Mouse (Mus musculus) gastrocnemius, postnatal 14 days (tissue): ENCODE results near the gene Syt12. TPM values are rescaled to one million over a fixed set of nuclear protein-coding genes. Genes with fewer than 3 reads are reported as not detected.
"Not testable (repeated sequence)": the region's sequence is repeated elsewhere in the genome, so short reads cannot be mapped to it uniquely, and the experiment has no call there.

Source experiments
- DNase-seq: peaks from one replicate; pipeline ENCODE4 v3.0.0; 2021; ENCODE audit warnings: mixed read lengths
- intact Hi-C: fragments of 180-260 bp; cut with DNase I; formaldehyde crosslinking; loops from one replicate; pipeline ENCODE4 v1.15.1; 2025; ENCODE audit warnings: low total_unique reads
- total RNA-seq, 2 experiments: library from RNA; stranded (reverse); gene quantifications; 2 replicates each; pipeline ENCODE4 v1.2.3; 2021

Gene Syt12
- total RNA-seq, 2 experiments from 2014 or later: 2.1 to 5.4 TPM

DNA sequence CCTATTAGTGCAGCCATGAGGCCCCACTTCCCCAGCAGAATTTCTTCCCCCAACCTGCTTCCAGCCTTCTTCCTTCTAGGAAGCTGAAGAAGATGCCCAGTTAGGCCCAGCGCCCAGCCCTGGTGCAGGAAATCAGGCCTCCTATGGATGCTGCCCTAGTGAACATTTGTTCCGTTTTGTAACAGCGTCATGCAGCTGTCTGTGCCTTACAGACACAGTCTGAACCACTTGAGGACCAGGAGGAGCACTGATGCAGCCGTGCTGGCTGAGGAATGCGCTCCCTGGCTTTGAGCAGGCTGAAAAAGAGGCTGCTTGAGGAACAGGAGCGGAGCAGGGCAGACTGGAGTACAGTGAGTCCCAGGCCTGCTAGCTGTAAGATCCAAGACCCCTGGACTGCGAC, 17.5 kb upstream of the Syt12 start:
- no peak for DNase-seq
- intact Hi-C loops: loop anchor here (5.0 kb wide), 2 partner anchors 133 to 248 kb away; partner anchors contain the start of gene Rce1

DNA sequence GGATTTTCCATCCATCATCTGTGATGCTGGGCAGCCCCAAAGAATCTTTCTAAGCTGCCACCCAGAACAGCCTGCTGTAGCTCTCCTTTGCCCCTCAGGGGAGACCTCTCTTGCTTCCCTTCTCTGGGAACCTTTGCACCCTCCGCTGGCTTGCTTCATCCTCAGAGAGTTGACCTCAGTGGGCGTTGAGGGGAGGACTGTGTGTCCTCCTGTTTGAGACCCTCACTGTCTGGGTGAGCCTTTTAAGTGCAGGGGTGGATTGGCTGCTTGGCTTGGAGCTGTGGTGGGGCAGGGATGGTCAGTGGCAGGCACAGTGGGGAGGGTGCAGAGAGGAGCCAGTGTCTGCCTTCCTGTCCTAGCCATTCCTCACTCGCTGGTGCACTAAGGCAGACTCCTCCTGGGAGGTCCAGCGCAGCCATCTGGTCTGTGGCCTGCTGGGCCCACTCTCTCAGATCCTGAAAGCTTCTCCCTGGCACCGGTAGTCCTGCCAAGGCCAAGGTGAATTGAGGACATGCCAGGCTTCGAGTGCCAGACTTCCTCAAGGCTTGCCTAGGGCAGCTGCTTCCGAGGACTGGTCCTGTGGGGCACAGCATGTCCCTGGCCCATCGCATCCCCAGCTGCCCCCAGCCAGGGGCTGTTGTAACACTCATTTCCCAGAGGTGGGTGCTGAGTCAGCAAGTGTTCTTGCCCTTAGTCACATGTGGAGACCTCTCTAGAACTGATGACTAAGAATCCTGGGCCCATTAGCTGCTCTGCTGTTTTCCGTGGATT, 15.5 kb upstream of the Syt12 start:
- DNase-seq: peak; percentile 72
- intact Hi-C loops: no loop called here

DNA sequence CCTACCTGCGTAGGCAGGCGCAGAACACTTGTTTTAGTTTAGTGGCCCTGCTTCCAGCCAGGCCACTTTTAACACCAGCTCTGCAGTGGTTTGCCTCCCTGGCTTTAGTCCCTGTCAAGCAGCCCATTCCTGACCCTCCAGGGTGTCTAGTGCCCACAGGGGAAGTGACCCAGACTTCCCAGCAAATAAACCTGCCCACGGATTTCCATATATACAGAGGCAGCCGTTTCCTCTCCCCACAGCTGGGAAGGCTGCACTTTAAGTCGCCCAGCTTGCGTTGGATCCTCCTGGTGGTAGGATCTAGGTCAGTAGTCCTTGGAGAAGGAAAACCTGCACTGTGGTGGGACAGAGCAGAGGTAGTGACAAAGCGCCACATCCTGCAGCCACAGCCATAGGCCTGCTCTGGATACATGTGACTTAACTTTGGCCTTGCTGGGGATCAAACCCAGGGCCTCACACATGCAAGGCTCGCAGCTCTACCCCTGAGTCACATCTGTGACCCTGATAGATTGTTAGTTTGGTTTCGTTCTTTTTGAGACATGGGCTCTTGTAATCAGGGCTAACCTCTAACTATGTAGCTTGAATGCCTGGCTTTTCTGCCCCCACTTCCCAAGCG, 13.9 kb upstream of the Syt12 start:
- intact Hi-C loops: no loop called here
- DNase-seq: no peak

DNA sequence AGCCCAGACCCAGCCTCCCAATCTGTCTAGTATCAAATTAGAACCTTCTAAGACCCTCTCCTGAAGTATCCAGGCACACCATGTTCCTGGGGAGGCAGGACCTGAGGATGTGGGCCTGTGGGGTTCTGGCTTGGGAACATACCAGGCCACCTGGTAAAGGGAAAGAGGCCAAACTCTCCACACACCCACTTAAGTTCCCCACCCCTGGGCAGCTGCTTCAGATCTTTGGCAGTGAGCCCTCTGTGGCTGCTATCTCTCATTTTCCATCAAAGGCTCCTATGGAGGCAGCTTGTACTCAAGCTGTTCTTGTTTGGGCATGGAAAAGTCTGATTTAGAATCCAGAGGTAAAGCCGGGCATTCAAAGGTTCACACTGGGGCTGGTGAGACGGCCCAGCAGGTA, 10.6 kb upstream of the Syt12 start:
- intact Hi-C loops: no loop called here
- DNase-seq: no peak

DNA sequence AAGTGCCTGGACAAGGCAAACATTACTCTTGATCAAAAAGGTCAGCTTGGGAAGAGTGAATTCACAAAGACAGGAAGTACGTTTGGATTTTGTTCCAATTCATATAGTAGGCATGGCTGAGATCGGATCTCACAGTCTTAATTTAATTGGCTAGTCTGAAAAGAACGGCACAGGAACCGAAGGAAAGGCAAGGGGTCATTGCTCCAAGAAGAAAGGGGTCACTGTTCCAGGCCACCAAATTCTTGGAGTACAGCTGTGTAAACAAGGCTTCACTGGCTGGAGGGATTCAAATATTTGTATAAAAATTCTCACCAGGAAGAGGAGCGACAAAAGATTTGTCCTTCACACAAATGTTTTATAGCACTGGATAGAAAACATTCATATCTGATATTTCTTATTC, 7.8 kb upstream of the Syt12 start:
- intact Hi-C loops: no loop called here
- no peak for DNase-seq

DNA sequence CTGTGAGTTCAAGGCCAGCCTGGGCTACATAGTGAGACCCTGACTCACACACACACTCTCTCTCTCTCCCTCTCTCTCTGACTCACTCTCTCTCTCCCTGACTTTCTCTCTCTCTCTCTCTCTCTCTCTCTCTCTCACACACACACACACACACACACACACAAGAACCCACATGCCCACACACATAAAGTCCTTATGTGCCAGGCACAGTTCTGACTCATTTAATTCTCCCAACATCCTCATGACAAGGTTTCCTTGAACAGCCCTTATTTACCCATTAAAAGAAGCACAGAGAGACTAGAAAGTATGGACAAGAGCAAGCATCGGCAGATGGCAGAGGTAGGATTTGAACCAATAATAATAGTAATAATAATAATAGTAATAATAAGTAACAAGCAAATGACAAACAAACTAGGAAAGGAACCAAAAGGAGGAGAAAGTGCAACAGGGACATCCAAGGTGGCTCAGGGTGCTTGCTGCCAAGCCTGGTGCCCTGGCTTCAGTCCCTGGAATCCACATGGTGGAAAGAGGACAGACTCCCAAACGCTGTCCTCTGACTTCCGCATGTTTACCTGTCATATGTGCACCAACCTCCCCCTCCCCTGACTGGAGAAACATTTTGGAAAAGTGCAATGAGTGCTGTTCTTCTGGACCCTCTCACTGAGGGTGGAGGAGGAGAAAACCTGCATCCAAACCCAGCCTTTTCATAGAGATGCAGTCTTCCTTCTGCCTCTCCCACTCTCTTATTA, 5.0 kb upstream of the Syt12 start:
- no peak for DNase-seq

DNA sequence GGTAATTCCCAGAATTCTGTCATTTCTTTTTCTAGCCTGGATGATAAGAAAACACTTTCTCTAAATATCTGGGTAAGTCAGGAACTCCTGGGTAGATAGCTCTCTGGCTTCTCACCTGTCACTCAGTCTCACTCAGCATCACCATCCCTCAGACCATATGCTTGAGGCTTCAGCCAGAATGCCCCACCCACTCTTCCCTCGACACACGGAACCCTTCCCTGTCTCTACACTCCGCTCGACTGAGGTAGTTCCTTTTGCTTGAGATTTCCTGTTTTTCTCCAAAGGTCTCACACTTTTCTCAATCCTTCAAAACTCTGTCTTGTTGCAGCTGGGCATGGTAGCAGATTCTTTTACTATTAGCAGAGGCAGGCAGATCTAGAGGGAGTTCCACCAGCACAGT, 4.1 kb upstream of the Syt12 start:
- DNase-seq: no peak
- intact Hi-C loops: no loop called here

More for the DNA sequence above, 5.0 kb upstream of the Syt12 start:
- intact Hi-C loops: no loop called here

DNA sequence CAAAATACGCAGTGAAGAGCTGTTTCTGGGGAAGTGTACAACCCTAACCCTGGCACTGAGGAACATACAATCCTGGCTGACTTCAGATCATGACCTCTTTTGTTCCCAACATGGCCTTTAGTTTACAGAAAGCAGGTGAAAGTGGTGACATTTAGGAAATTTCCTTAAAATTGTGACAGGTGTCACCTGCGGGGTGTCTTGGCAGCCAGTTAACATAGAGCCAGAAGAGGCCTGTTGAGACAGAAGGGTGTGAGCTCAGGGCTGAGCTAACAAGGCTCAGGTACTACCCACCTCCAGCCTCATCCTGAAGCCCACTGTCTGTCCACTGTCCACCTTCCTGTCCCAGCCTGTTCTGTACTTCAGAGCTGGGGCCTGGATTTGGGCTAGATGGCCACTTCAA, 2.8 kb upstream of the Syt12 start:
- DNase-seq: no peak
- intact Hi-C loops: no loop called here

DNA sequence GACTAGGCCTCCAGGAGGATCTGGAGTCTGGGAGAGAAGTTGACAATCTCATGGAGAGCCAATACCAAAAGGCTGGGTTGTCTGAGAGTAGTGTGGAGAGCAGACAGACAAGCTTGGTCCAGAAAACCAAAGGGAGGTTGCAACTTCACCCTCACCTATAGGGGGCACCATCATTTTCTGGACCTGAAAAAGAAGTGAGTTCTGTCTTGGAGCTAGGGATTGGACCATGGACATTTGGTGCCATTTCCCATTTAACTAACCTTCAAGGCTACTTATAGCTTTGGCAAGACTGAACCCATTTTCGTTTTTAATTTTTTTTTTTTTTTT, 906 bp upstream of the Syt12 start:
- intact Hi-C loops: no loop called here

DNA sequence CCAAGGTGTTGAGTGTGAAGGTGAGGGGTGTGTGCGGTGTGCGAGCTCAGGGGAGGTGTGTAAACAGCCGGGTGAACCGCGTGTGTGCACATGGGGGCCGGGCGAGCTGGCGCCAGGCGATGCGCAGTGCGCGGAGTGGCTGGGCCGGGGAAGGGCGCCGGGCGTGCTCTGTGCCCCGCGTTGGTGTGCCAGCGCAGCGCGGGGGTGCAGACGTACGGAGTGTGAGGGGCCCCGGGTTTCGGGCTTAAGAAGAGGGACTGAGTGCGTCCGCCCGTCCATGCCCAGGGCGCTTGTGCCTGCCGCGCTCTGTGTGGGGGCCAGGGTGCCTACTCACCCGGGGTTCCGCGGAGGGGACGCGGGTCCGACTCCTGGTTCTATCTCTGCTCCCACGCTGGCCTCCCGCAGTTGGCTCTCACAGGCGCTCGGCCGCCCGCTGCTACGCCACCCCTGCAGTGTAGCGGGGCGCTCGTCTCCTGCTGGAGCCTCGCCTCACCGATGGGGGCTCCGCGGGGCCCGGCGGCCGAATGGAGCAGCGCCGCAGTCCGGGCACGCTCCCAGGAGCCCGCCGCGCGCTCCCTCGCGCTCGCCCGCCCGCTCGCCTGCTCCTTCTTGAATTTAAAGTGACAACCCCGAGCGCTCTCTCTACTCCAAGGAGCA, 518 bp downstream of the Syt12 start:
- intact Hi-C loops: no loop called here
- DNase-seq: peak; percentile 29

More for the DNA sequence above, 906 bp upstream of the Syt12 start:
- DNase-seq: no peak

DNA sequence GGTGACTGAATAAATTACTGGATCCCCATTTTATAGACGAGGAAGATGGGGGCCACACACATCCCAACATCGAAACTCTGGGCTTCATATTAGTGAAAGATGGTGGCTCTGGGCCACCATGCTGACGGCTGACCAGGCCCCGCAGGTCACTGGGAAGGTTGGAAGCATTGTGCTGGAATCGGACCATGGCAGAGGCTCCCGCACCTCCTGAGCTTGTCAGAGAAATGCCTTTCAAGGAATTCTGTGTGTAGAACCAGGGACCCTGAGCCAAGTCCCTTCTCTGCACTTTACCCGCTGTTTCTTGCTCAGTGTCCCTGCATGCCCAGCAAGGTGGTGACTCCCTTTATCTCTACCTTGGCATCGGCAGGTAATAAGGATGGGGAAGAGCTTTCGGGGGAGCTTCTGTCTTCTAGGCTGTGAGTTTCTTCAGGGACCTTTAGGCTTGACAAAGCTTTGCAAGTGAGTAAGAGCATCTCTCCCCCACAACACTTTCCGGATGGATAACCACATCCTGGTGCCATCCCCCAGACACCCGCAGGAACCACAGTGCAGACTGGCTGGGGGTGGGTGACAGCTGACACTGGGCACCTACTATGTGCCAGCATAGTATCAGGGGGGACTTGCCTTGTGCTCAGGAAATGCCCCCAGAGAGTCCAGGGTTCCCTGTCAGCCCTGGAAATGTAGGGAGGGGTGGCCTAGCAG, 1.9 kb downstream of the Syt12 start:
- DNase-seq: no peak
- intact Hi-C loops: no loop called here

DNA sequence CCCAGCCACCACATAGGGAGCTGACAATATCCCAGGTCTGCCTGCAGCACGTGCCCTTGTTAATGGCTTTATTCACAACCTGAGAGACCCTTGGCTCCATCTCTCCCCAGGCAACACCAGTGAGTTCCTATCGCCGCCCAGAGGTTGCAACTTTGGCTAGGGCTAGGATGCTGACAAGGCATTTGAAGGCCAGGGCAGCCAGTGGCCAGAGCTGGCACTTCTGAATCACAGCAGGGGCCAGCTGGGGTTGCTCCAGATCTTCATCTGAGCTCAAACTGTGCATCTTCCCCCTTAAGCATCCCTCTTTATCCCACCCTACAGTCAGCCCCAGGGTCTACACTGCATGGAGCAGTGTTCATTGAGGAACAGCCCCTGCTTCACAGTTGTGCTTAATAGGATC, 2.5 kb downstream of the Syt12 start:
- intact Hi-C loops: no loop called here
- DNase-seq: no peak

DNA sequence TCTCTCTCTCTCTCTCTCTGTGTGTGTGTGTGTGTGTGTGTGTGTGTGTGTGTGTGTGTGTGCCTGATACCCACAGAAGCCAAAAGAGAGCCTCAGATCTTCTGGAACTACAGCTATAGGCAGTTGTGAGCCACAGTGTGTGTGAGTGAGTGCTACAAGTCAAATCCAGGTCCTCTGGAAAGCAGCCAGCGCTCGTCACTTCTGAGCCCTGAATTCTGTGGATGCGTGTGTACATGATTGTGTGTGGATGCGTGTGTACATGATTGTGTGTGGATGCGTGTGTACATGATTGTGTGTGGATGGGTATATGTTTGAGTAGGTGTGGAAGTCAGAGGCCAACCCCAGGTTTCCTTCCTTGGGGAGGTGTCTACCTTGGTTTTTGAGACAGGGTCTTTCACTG, 3.7 kb downstream of the Syt12 start:
- intact Hi-C loops: no loop called here
- DNase-seq: no peak

DNA sequence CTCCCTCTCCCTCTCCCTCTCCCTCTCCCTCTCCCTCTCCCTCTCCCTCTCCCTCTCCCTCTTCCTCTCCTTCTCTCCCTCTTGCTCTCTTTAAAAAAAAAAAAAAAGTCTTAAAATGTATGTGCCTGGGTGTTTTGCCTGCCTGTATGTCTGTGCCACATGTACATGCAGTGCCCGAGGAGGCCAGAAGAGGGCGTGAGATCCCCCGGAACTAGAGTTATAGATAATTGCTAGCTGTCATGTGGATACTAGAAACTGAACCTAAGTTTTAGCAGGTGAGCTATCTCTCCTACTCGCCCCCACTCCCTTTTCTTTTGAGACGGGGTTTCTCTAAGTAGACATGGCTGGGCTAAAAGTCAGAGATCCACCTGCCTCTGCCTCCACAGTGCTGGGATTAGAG, 8.9 kb downstream of the Syt12 start:
- intact Hi-C loops: no loop called here
- DNase-seq: no peak

DNA sequence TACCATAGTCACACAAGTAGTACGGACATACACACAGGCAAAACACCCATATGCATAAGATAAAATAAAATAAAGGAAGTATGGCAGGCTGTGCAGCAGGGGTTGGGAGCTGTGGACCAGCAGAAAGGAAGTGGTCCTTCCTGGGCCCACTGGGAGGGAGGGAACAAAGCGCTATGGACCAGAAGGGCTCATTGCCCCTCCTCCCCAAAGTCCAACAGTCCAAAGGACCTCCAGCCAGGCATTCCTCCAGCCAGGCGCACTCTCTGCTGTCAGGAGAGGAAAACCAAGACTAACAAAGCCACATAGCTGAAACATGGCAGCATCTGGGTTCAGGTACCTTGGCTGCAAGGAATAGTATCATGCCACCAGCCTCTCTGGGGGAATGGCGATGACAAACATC, 12.6 kb downstream of the Syt12 start:
- intact Hi-C loops: no loop called here
- no peak for DNase-seq

DNA sequence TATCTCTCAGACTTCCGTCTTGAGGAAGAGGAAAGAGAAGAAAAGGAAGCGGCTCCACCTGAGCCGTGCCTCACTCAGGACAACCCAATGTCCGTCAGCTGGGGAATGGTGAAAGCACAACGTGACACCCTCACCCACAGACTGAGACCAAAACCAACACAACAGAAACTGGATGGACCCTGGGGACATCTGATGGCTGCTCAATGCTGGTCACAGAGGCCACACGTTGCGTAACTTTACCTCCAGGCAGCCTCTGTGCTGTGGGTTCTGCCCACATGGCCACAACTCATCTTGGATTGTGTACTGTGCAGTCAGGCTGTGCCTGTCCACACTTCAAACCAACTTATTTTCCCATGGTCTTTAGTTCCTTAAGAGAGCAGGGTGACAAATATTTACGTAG, 15.3 kb downstream of the Syt12 start:
- intact Hi-C loops: no loop called here
- no peak for DNase-seq

DNA sequence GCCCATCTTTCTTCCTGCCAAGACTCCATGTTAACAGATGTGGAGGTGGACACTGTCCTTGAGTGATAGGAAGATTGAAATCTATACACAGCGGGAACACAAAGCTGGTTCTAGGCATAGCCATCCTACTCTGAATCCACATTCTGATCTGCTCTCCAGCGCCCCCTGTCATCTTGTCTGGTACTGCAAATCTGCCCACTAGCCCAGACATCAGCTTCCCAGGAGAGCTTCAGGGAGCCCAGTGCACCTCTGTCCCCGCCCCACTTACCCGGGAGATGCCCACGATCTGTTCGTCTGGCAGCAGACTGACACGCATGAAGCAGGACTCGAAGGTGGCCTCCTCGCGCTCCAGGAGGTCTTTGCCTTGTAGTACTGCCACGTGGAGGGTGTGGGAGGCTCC, 21.0 kb downstream of the Syt12 start:
- peak; percentile 27 for DNase-seq
- intact Hi-C loops: no loop called here

DNA sequence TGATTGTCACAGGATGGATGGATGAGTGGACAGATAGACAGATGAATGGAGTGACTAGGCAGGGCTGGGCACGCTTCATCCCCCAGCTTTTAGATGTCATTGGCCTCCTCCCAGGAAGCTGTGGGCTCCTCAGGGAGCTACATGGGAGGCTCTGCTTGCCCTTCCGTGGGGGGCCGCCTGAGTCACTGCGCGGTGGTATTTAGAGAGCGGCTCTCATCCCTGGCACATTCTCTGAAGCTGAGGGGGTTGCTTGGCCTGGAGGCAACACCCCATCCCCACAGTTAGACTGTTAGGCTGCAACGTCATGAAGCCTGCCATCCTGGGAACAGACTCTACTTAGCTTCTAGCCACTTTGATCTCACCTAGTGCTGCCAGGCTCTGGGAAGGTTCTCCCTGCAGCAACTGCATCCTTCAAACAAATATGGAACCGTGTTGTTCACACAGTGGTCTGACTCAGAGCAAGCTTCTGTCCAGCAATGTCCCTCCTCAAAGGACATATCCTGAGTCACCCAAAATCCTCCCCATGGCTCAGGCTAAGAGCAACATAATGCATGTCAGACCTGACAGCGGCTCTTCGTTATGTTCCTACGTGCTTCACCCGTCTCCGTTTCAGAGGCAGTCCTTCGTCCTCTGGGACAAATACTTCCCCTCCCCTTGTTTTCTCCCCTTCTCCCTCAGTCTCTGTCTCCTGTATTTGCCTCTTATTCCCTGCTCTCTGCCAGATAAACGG, 22.0 kb downstream of the Syt12 start:
- DNase-seq: no peak
- intact Hi-C loops: no loop called here

DNA sequence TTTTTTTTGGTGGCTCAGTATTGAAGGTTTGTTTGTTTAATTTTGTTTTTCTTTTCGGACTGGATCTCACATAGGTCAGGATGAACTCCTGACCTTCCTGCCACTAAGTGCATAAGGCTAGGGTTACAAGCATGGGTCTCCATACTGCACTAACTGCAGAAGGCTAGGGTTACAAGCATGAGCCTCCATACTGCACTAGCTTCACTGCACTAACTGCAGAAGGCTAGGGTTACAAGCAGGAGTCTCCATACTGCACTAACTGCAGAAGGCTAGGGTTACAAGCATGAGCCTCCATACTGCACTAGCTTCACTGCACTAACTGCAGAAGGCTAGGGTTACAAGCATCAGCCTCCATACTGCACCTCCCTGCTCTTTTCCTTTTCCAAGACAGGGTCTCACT, 23.2 kb downstream of the Syt12 start:
- intact Hi-C loops, DNase-seq: not testable (repeated sequence)
